Mouse (Mus musculus): Measurements from ENCODE around the gene Tril. TPM values are rescaled to one million over a fixed set of nuclear protein-coding genes. Genes with fewer than 3 reads are reported as not detected.

Tril gene
- total RNA-seq, 1 experiment = 2.4 TPM

- in situ Hi-C loops (cut with MboI; ENCODE audit: low sequenced_read_pairs in 2 of 2, unreplicated experiment in 2 of 2) = loop anchor here in 1 of 2 experiments (5.0 kb wide), 1 partner anchor 174 kb away; no protein-coding TSS in a partner anchor
- no peaks in the 10 kb centered on the region for H3K9me3 ChIP-seq (ENCODE audit: control insufficient read depth, insufficient read depth, low read depth, low read length)
- no peaks in the 10 kb centered on the region for H3K36me3 ChIP-seq (ENCODE audit: control insufficient read depth, insufficient read depth, low read length, poor library complexity, severe bottlenecking)
- no peak overlapping the region for H3K27ac ChIP-seq (ENCODE audit: insufficient read depth, low read depth, low read length, poor library complexity, severe bottlenecking)
- TF ChIP-seq MAFK (IDR thresholded peaks at IDR 0.05; ENCODE audit: insufficient read depth, low read depth, low read length) (no peak), HCFC1 (IDR thresholded peaks at IDR 0.05; ENCODE audit: borderline replicate concordance, insufficient read depth, low read length) (no peak), ZC3H11A (IDR thresholded peaks at IDR 0.05; ENCODE audit: borderline replicate concordance, low read depth, low read length) (peak; percentile 95), CHD2 (IDR thresholded peaks at IDR 0.05; ENCODE audit: low read depth, low read length) (no peak)
- no peak overlapping the region for H3K9ac ChIP-seq (ENCODE audit: insufficient read depth, low read depth, low read length, poor library complexity, severe bottlenecking)
- no peak overlapping the region for H3K4me3 ChIP-seq (ENCODE audit: insufficient read depth in 1 of 2, low read depth in 1 of 2, low read length in 2 of 2, poor library complexity in 1 of 2, severe bottlenecking in 1 of 2)
- DNase-seq (ENCODE audit: low read depth, low spot score) = peak; percentile 66
- no peaks in the 10 kb centered on the region for H3K4me1 ChIP-seq (ENCODE audit: control insufficient read depth in 2 of 2, insufficient read depth in 2 of 2, low read length in 2 of 2, poor library complexity in 1 of 2)
Measured at GRCm38 (mm10) chr6:53782880-53783539, 37.6 kb downstream of the Tril start.

- no peak for DNase-seq (ENCODE audit: low read depth, low spot score)
- Histone ChIP-seq H3K36me3 (ENCODE audit: control insufficient read depth, insufficient read depth, low read length, poor library complexity, severe bottlenecking) (no peaks in the 10 kb centered on the region), H3K9ac (ENCODE audit: insufficient read depth, low read depth, low read length, poor library complexity, severe bottlenecking) (no peak overlapping the region), H3K27ac (ENCODE audit: insufficient read depth, low read depth, low read length, poor library complexity, severe bottlenecking) (no peak overlapping the region), H3K9me3 (ENCODE audit: control insufficient read depth, insufficient read depth, low read depth, low read length) (no peaks in the 10 kb centered on the region), H3K4me1 (ENCODE audit: control insufficient read depth in 2 of 2, insufficient read depth in 2 of 2, low read length in 2 of 2, poor library complexity in 1 of 2) (no peaks in the 10 kb centered on the region), H3K4me3 (ENCODE audit: insufficient read depth in 1 of 2, low read depth in 1 of 2, low read length in 2 of 2, poor library complexity in 1 of 2, severe bottlenecking in 1 of 2) (no peak overlapping the region)
- no peak for TF ChIP-seq ZC3H11A (IDR thresholded peaks at IDR 0.05; ENCODE audit: borderline replicate concordance, low read depth, low read length)
- no peak for TF ChIP-seq HCFC1 (IDR thresholded peaks at IDR 0.05; ENCODE audit: borderline replicate concordance, insufficient read depth, low read length)
- TF ChIP-seq ZNF384 (IDR thresholded peaks at IDR 0.05; ENCODE audit: low read depth, low read length) = no peak
- TF ChIP-seq MAFK (IDR thresholded peaks at IDR 0.05; ENCODE audit: insufficient read depth, low read depth, low read length) = no peak
- TF ChIP-seq CHD2 (IDR thresholded peaks at IDR 0.05; ENCODE audit: low read depth, low read length) = no peak
- in situ Hi-C loops (cut with MboI; ENCODE audit: low sequenced_read_pairs in 2 of 2, unreplicated experiment in 2 of 2) = loop anchor here in 1 of 2 experiments (5.0 kb wide), 1 partner anchor 175 kb away; no protein-coding TSS in a partner anchor
Measured at GRCm38 (mm10) chr6:53782273-53782672, 38.4 kb downstream of the Tril start.

GRCm38 (mm10) chr6:53781171-53781570 lies 39.5 kb downstream of the Tril start:
- Histone ChIP-seq H3K9me3 (ENCODE audit: control insufficient read depth, insufficient read depth, low read depth, low read length) (no peaks in the 10 kb centered on the region), H3K36me3 (ENCODE audit: control insufficient read depth, insufficient read depth, low read length, poor library complexity, severe bottlenecking) (no peaks in the 10 kb centered on the region), H3K27ac (ENCODE audit: insufficient read depth, low read depth, low read length, poor library complexity, severe bottlenecking) (no peak overlapping the region), H3K9ac (ENCODE audit: insufficient read depth, low read depth, low read length, poor library complexity, severe bottlenecking) (no peak overlapping the region), H3K4me3 (ENCODE audit: insufficient read depth in 1 of 2, low read depth in 1 of 2, low read length in 2 of 2, poor library complexity in 1 of 2, severe bottlenecking in 1 of 2) (no peak overlapping the region), H3K4me1 (ENCODE audit: control insufficient read depth in 2 of 2, insufficient read depth in 2 of 2, low read length in 2 of 2, poor library complexity in 1 of 2) (no peaks in the 10 kb centered on the region)
- DNase-seq (ENCODE audit: low read depth, low spot score) = peak; percentile 71
- in situ Hi-C loops (cut with MboI; ENCODE audit: low sequenced_read_pairs in 2 of 2, unreplicated experiment in 2 of 2) = loop anchor here in 1 of 2 experiments (5.0 kb wide), 1 partner anchor 176 kb away; no protein-coding TSS in a partner anchor
- no peak for TF ChIP-seq HCFC1 (IDR thresholded peaks at IDR 0.05; ENCODE audit: borderline replicate concordance, insufficient read depth, low read length)
- peak; percentile 72 for TF ChIP-seq ZNF384 (IDR thresholded peaks at IDR 0.05; ENCODE audit: low read depth, low read length)
- TF ChIP-seq MAFK (IDR thresholded peaks at IDR 0.05; ENCODE audit: insufficient read depth, low read depth, low read length) = no peak
- peak; percentile 74; the same call in 1 of the 2 replicates for TF ChIP-seq ZC3H11A (IDR thresholded peaks at IDR 0.05; ENCODE audit: borderline replicate concordance, low read depth, low read length)
- no peak for TF ChIP-seq CHD2 (IDR thresholded peaks at IDR 0.05; ENCODE audit: low read depth, low read length)

- H3K9ac ChIP-seq (ENCODE audit: insufficient read depth, low read depth, low read length, poor library complexity, severe bottlenecking) = no peak overlapping the region
- H3K27ac ChIP-seq (ENCODE audit: insufficient read depth, low read depth, low read length, poor library complexity, severe bottlenecking) = no peak overlapping the region
- no peak for TF ChIP-seq ZC3H11A (IDR thresholded peaks at IDR 0.05; ENCODE audit: borderline replicate concordance, low read depth, low read length)
- H3K36me3 ChIP-seq (ENCODE audit: control insufficient read depth, insufficient read depth, low read length, poor library complexity, severe bottlenecking) = no peaks in the 10 kb centered on the region
- no peaks in the 10 kb centered on the region for H3K4me1 ChIP-seq (ENCODE audit: control insufficient read depth in 2 of 2, insufficient read depth in 2 of 2, low read length in 2 of 2, poor library complexity in 1 of 2)
- H3K4me3 ChIP-seq (ENCODE audit: insufficient read depth in 1 of 2, low read depth in 1 of 2, low read length in 2 of 2, poor library complexity in 1 of 2, severe bottlenecking in 1 of 2) = no peak overlapping the region
- H3K9me3 ChIP-seq (ENCODE audit: control insufficient read depth, insufficient read depth, low read depth, low read length) = no peaks in the 10 kb centered on the region
- in situ Hi-C loops (cut with MboI; ENCODE audit: low sequenced_read_pairs in 2 of 2, unreplicated experiment in 2 of 2) = loop anchor here in 1 of 2 experiments (5.0 kb wide), 1 partner anchor 177 kb away; no protein-coding TSS in a partner anchor
- DNase-seq (ENCODE audit: low read depth, low spot score) = no peak
Measured at GRCm38 (mm10) chr6:53780008-53780407, 40.6 kb downstream of the Tril start.

All from ES-E14 (cell line).